Mouse (Mus musculus) ES-Bruce4 (cell line): ENCODE results near the gene Stxbp2.

Experiments
- CTCF ChIP-seq: IDR thresholded peaks from one replicate; pipeline ENCODE4 v1.8.1; 2011; ENCODE audit warnings: low read depth, low read length
- EP300 ChIP-seq: IDR thresholded peaks from 2 replicates; pipeline ENCODE4 v1.6.1; 2011; ENCODE audit warnings: low read depth, low read length; ENCODE audit not compliant: insufficient read depth
- POLR2A ChIP-seq: IDR thresholded peaks from one replicate; pipeline ENCODE4 v1.8.1; 2011; ENCODE audit warnings: low read length; ENCODE audit not compliant: insufficient read depth

- no peak for TF ChIP-seq POLR2A
- TF ChIP-seq CTCF: no peak
- TF ChIP-seq EP300: no peak
These were observed 26.1 kb downstream of the Stxbp2 start for GRCm38 (mm10) chr8:3656725-3657381.
